Mouse (Mus musculus) liver, adult 2 months (tissue): Measurements from ENCODE around the gene Ulk4.

Experiments
- CTCF ChIP-seq: fragments of 200-500 bp; IDR thresholded peaks from 2 replicates; pipeline ENCODE4 v1.5.1; 2011; ENCODE audit warnings: low read depth, low read length, control low read depth
- POLR2A ChIP-seq: fragments of 200-500 bp; IDR thresholded peaks from 2 replicates; pipeline ENCODE4 v1.6.1; 2011; ENCODE audit warnings: low read length, control low read depth; ENCODE audit not compliant: insufficient read depth; ENCODE audit errors: extremely low read depth

DNA sequence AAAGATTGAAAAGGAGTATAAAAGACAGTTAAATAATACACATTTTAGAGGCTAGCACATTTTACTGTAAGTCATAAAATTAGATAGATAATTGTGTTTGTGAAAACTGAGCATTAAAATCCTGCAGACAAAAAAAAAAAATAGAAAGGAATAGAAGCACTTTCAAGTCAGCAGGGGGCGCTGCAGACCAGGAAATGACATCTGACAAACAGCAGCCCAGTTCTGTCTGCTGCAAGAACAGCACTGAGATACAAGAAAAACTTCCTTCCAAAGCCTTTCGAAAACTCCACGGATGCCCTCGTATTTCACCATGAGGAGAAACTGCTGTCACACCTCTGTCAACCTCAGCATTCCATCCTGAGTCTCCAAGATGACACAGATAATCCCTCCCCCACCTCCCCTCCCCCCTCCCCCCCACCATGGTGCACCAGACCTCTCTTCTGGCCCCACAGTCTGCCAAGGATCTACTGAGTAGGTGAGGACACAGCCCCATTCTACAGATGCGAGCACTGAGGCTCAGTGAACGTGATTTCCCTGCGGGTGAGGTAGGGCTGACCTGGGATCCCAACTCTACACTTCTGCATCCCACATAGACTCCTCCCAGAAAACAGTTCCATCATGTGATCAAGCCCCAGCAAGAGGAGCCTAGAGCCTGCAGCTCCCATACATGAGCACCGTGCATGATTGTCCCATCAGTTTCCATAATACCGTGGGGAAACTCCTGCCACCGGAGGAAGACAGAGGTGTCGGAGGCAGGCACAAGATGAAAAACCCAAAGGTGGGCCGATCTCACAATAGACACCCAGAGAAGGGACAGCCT lies 28.8 kb downstream of the Ulk4 start:
- TF ChIP-seq CTCF (peak; percentile 59; the same call in 1 of the 2 replicates), POLR2A (no peak)
